Mouse (Mus musculus) small intestine, adult 2 months (tissue): Measurements from ENCODE around the gene Fcgrt.

Experiments
- CTCF ChIP-seq: fragments of 200-500 bp; IDR thresholded peaks from 2 replicates; pipeline ENCODE4 v1.5.1; 2012; ENCODE audit warnings: low read depth, mild to moderate bottlenecking, control low read depth, inconsistent platforms, low read length, moderate library complexity, mixed read lengths; ENCODE audit not compliant: insufficient replicate concordance, insufficient read length; ENCODE audit errors: extremely low read depth
- POLR2A ChIP-seq: fragments of 200-500 bp; IDR thresholded peaks from 2 replicates; pipeline ENCODE4 v1.6.1; 2012; ENCODE audit warnings: low read depth, mild to moderate bottlenecking, control low read depth, inconsistent platforms, low read length, moderate library complexity

DNA sequence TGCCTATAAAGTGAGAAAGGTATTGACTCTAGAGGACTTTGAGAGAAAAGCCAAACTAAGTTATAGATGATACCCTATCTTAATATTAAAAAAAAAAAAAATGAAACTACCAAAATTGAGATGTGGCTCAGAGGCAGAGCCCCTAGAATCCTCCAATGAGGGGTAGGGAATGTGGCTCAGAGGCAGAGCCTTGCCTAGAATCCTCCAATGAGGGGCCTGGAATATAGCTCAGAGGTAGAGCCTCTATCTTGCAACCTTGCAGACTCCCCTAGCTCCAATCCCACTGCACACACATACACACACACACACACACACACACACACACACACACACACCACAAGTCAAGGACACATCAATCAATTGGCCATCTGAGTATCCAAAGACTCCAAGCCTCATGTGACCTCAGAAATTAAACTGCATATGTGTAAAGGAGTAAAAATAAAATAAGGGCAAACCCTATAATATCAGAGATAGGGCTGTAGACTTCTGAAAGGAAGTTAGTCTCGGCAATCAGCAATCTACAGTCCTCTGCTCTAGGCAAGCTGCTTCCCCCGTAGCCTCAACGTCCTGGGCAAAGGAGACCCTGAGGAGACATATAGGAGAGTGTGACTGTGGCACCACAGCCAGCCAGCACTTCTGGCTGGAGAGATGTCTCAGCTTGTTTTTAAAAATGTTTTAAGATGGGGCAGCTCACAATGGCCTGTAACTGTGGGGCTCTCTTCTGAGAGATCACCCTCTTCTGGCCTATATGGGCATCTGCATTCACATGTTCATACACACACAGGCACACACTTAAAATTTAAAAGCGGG lies 36.3 kb downstream of the Fcgrt start:
- no peak for TF ChIP-seq CTCF
- no peak for TF ChIP-seq POLR2A
